Mouse (Mus musculus) megakaryocyte, adult 5-6 weeks (primary cell): ENCODE measurements around the gene Necab3. TPM values are rescaled to one million over a fixed set of nuclear protein-coding genes. Genes with fewer than 3 reads are reported as not detected.

ENCODE experiments used
- ATAC-seq: 2 replicates; pipeline ENCODE4 v1.8.0; 2016; ENCODE audit warnings: mild to moderate bottlenecking, inconsistent platforms; ENCODE audit not compliant: poor library complexity, severe bottlenecking
- total RNA-seq, 2 experiments: library from RNA; stranded (forward) in 1 of 2; stranded (reverse) in 1 of 2; fragments of 153-499, 151-499 nt in 1 of 2; fragments of 221-1000, 200-1000 nt in 1 of 2; gene quantifications; 2 replicates each; pipeline versions ENCODE4 v1.2.3 to v1.2.4; 2015 to 2017

Necab3 gene
- total RNA-seq (2015), result 0.78 and 1.6 TPM in 2 replicates
- 1.8 and 2.2 TPM in 2 replicates for total RNA-seq (2017)

- peak; percentile 88 for ATAC-seq
These were observed at the start of gene Necab3 for GRCm38 (mm10) chr2:154558264-154559039. Necab3 (minus strand) TSS chr2:154558890.

- ATAC-seq, result no peak
These were observed 48.3 kb upstream of the Necab3 start for GRCm38 (mm10) chr2:154606965-154607364.

- peak; percentile 3 for ATAC-seq
These were observed 45.5 kb upstream of the Necab3 start for GRCm38 (mm10) chr2:154604156-154604555.

- peak; percentile 94 for ATAC-seq
These were observed 45.0 kb upstream of the Necab3 start, which contains the start of gene Pxmp4 for GRCm38 (mm10) chr2:154603638-154604153. Pxmp4 (minus strand) TSS chr2:154603708.

- ATAC-seq, result no peak
These were observed 44.4 kb upstream of the Necab3 start for GRCm38 (mm10) chr2:154603007-154603637.

GRCm38 (mm10) chr2:154601324-154601723, 42.6 kb upstream of the Necab3 start:
- no peak for ATAC-seq

- ATAC-seq, result no peak
These were observed 41.9 kb upstream of the Necab3 start for GRCm38 (mm10) chr2:154600586-154600985.

- peak; percentile 86 for ATAC-seq
These were observed 38.7 kb upstream of the Necab3 start for GRCm38 (mm10) chr2:154597399-154597798.

GRCm38 (mm10) chr2:154595775-154596174, 37.1 kb upstream of the Necab3 start:
- no peak for ATAC-seq

- ATAC-seq, result peak; percentile 80
These were observed 34.3 kb upstream of the Necab3 start for GRCm38 (mm10) chr2:154593025-154593424.

- ATAC-seq, result no peak
These were observed 32.5 kb upstream of the Necab3 start for GRCm38 (mm10) chr2:154591239-154591638.

- ATAC-seq, result no peak
These were observed 30.4 kb upstream of the Necab3 start for GRCm38 (mm10) chr2:154589051-154589450.

GRCm38 (mm10) chr2:154586405-154586804, 27.7 kb upstream of the Necab3 start:
- peak; percentile 80 for ATAC-seq

- no peak for ATAC-seq
These were observed 26.4 kb upstream of the Necab3 start for GRCm38 (mm10) chr2:154584931-154585601.

GRCm38 (mm10) chr2:154583906-154584872, 25.5 kb upstream of the Necab3 start:
- no peak for ATAC-seq

- ATAC-seq, result no peak
These were observed 22.7 kb upstream of the Necab3 start for GRCm38 (mm10) chr2:154581421-154581820.

GRCm38 (mm10) chr2:154580586-154580985, 21.9 kb upstream of the Necab3 start:
- ATAC-seq, result no peak

GRCm38 (mm10) chr2:154577744-154578067, 19.0 kb upstream of the Necab3 start:
- no peak for ATAC-seq

GRCm38 (mm10) chr2:154576876-154577743, 18.4 kb upstream of the Necab3 start:
- no peak for ATAC-seq
